8 mouse cellular contexts compared by ENCODE assay signal in genomic region chr10:62332514-62332913, GRCm38 (mm10). TPM values are rescaled to one million over a fixed set of nuclear protein-coding genes. Genes with fewer than 3 reads are reported as not detected.
A peak's percentile ranks its signal among the peaks of the same experiment; 100 is the strongest.
DNase-seq lines count a peak whose midpoint lies in the region; ATAC-seq and TF ChIP-seq lines count a peak whose summit lies in the region.

No protein-coding gene starts in this region.

- TF ChIP-seq CTCF in left cerebral cortex, adult 2 months (IDR thresholded peaks at IDR 0.05): no peak

- H3K27ac ChIP-seq in left cerebral cortex, adult 2 months: no peak overlapping the region

- H3K4me3 ChIP-seq in left cerebral cortex, adult 2 months: peak overlapping the region; percentile 31

- peak; percentile 52 for DNase-seq in adrenal gland, postnatal 10 days
- no peak for DNase-seq in adrenal gland, postnatal 4 days (ENCODE audit: low spot score in 2 of 2)
- DNase-seq in ES-CJ7 (ENCODE audit: low read depth, low spot score): peak; percentile 45
- peak; percentile 73 to 79 for DNase-seq in cerebellum, postnatal 25 days
- DNase-seq in heart, postnatal 14 days: peak; percentile 63 to 71
- peak; percentile 45 to 52 for DNase-seq in left cerebral cortex, adult 2 months (ENCODE audit: extremely low spot score in 1 of 2, low spot score in 2 of 2)
- DNase-seq in T-cell, adult 2 months (ENCODE audit: low spot score): no peak

- ATAC-seq in megakaryocyte-erythroid progenitor cell, adult 5-6 weeks (replicated peaks; ENCODE audit: low FRiP score, low TSS enrichment, poor library complexity, severe bottlenecking): peak; percentile 81

- intact Hi-C loops in heart, postnatal 14 days (cut with DNase I): no loop called here
- intact Hi-C loops in left cerebral cortex, adult 2 months (cut with DNase I): no loop called here

RNA-seq across cellular contexts. Expression of gene Hk1, which starts 47.2 kb away (rescaled TPM):
- 10 to 100 TPM; 27.3 to 38.4 TPM for total RNA-seq in adrenal gland, postnatal 10 days (2021)
- total RNA-seq in adrenal gland, postnatal 4 days (2021): 10 to 100 TPM; 36.0 to 49.8 TPM
- 100 to 1,000 TPM; 120 to 132 TPM for total RNA-seq in heart, postnatal 14 days (2021)
- 100 to 1,000 TPM; 298 to 310 TPM for total RNA-seq in left cerebral cortex, adult 2 months (2021)
- 212 and 217 TPM in 2 replicates for total RNA-seq in megakaryocyte-erythroid progenitor cell, adult 5-6 weeks (2014; fragmentation: Nextera tagmentation)
- 295 and 330 TPM in 2 replicates for total RNA-seq in megakaryocyte-erythroid progenitor cell, adult 5-6 weeks (2017)

Comparison
In these comparisons a context has a peak if more than half of its experiments do, and no peak if none do; other contexts are left out.
1. DNase-seq: peak in adrenal gland, postnatal 10 days (single experiment), ES-CJ7 (single experiment), cerebellum, postnatal 25 days (2 of 2), heart, postnatal 14 days (2 of 2) and left cerebral cortex, adult 2 months (2 of 2); none in adrenal gland, postnatal 4 days (0 of 2) and T-cell, adult 2 months (single experiment).